Mouse (Mus musculus) kidney, embryonic 15.5 days (tissue): ENCODE measurements around the gene Calm1. TPM values are rescaled to one million over a fixed set of nuclear protein-coding genes. Genes with fewer than 3 reads are reported as not detected.

Experiments
- polyA plus RNA-seq: library from polyadenylated mRNA; unstranded; fragments of >200 nt; fragmentation: Nextera tagmentation; extraction: Ambion mirVana; gene quantifications from 2 replicates; pipeline ENCODE4 v1.2.1, GENCODE M21; 2015

Gene Calm1
- polyA plus RNA-seq, 1 experiment from 2014 or later = 1,314 TPM

Other genes with a start within 250 kb of the Calm1 start
- 0.42 and 0.44 TPM in 2 replicates for gene Kcnk13, start 234.9 kb upstream of the Calm1 start, polyA plus RNA-seq
- gene Psmc1, start 89.3 kb upstream of the Calm1 start, polyA plus RNA-seq = 302 and 304 TPM in 2 replicates
- gene Nrde2, start 39.8 kb upstream of the Calm1 start, polyA plus RNA-seq = 18.4 and 18.9 TPM in 2 replicates